Comparison of ENCODE assay signal across 24 mouse cellular contexts in genomic region chr13:32372531-32372883, GRCm38 (mm10).
"Had no signal": no experiment of that assay in that cellular context is flagged by ENCODE, and none has a peak within 500 bp of the region (broad histone marks: within the 10 kb centered on the region; RNA-seq: fewer than 3 reads in every experiment).

No protein-coding gene starts in this region.

- H3K27ac ChIP-seq: heart, adult 2 months; heart, embryonic 13.5 days; heart, embryonic 15.5 days; hindbrain, embryonic 13.5 days; hindbrain, embryonic 15.5 days; hindbrain, postnatal 0 days; kidney, embryonic 15.5 days; kidney, postnatal 0 days; limb, embryonic 13.5 days; limb, embryonic 15.5 days; liver, embryonic 12.5 days; liver, embryonic 14.5 days had no signal

- H3K27me3 ChIP-seq: heart, embryonic 13.5 days; heart, embryonic 15.5 days; hindbrain, embryonic 13.5 days; hindbrain, embryonic 15.5 days; kidney, embryonic 15.5 days; limb, embryonic 13.5 days; limb, embryonic 15.5 days; liver, embryonic 12.5 days had no signal

- H3K9me3 ChIP-seq: heart, embryonic 13.5 days; heart, embryonic 15.5 days; hindbrain, embryonic 13.5 days; hindbrain, embryonic 15.5 days; kidney, embryonic 15.5 days; limb, embryonic 15.5 days; liver, embryonic 12.5 days had no signal

- H3K4me3 ChIP-seq: heart, adult 2 months; heart, embryonic 13.5 days; heart, embryonic 15.5 days; hindbrain, embryonic 13.5 days; hindbrain, embryonic 15.5 days; kidney, embryonic 15.5 days; limb, embryonic 13.5 days; limb, embryonic 15.5 days; liver, embryonic 12.5 days had no signal

- H3K36me3 ChIP-seq: heart, embryonic 13.5 days; heart, embryonic 15.5 days; hindbrain, embryonic 13.5 days; hindbrain, embryonic 15.5 days; kidney, embryonic 15.5 days; limb, embryonic 13.5 days; limb, embryonic 15.5 days; liver, embryonic 12.5 days had no signal

- H3K4me1 ChIP-seq: heart, embryonic 13.5 days; heart, embryonic 15.5 days; hindbrain, embryonic 13.5 days; hindbrain, embryonic 15.5 days; kidney, embryonic 15.5 days; limb, embryonic 13.5 days; limb, embryonic 15.5 days; liver, embryonic 12.5 days had no signal

- DNase-seq: forebrain, postnatal 0 days; gastrocnemius, postnatal 14 days; heart, adult 11 months; heart, adult 2 months; heart, postnatal 14 days; heart, postnatal 36 days; kidney, adult 18-20 months; kidney, adult 9 months; kidney, postnatal 14 days; kidney, postnatal 36 days; layer of hippocampus, adult 9-11 months; layer of hippocampus, postnatal 36 days had no signal

- H3K9ac ChIP-seq: forebrain, postnatal 0 days; heart, embryonic 13.5 days; heart, embryonic 15.5 days; hindbrain, embryonic 13.5 days; hindbrain, embryonic 15.5 days; kidney, embryonic 15.5 days; limb, embryonic 13.5 days; limb, embryonic 15.5 days; liver, embryonic 12.5 days; liver, embryonic 14.5 days had no signal

- ATAC-seq: forebrain, postnatal 0 days; hindbrain, postnatal 0 days; liver, embryonic 12.5 days had no signal

- H3K4me2 ChIP-seq: heart, embryonic 11.5 days; heart, embryonic 13.5 days; heart, embryonic 15.5 days; hindbrain, embryonic 13.5 days; hindbrain, embryonic 15.5 days; kidney, embryonic 15.5 days; limb, embryonic 13.5 days; limb, embryonic 15.5 days; liver, embryonic 12.5 days had no signal
